Mouse (Mus musculus): ENCODE measurements at regions not wholly inside any gene's neighbourhood (a gene's known extent, or its start where the extent isn't known, plus 50 kb on each side); places are given as distances from the start of the nearest gene placed in this dataset.

DNA sequence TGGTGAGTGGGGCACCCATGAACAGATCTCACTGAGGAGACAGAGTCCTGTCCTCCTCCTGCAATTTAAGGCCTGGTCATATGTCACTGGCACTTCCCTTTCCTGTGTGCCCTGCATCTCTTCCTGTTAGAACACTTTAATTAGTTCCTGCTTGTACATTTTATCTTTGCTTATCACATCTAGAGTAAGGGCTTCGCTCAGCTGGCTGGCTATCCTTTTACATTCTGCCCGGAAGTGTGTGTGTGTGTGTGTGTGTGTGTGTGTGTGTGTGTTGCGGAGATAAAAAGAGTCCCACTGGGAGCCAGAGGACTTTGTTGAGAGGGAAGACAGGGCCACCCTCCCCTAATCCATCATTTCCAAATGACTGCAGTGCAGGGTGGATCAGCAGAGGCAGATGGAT lies 238.6 kb downstream of the Gadd45g start:
- TF ChIP-seq CTCF (IDR thresholded peaks at IDR 0.05; ENCODE audit: borderline replicate concordance, insufficient read depth, low read depth, low read length) (no peak), POLR2A (IDR thresholded peaks at IDR 0.05; ENCODE audit: borderline replicate concordance, insufficient read depth, low read length) (no peak)
